Mouse (Mus musculus): ENCODE data around the gene Pgap2.

The Pgap2 gene

GRCm38 (mm10) chr7:102266021-102266400 is 56.0 kb downstream of the Pgap2 start:
- in situ Hi-C loops (cut with MboI, MseI): loop anchor here (5.0 kb wide), 1 partner anchor 61 kb away; no protein-coding TSS in a partner anchor

- in situ Hi-C loops (cut with MboI, MseI): loop anchor here (5.0 kb wide), 1 partner anchor 61 kb away; no protein-coding TSS in a partner anchor
These were observed 56.5 kb downstream of the Pgap2 start for GRCm38 (mm10) chr7:102266401-102267042.

- in situ Hi-C loops (cut with MboI, MseI): loop anchor here (5.0 kb wide), 1 partner anchor 60 kb away; no protein-coding TSS in a partner anchor
These were observed 57.1 kb downstream of the Pgap2 start for GRCm38 (mm10) chr7:102267113-102267579.

- in situ Hi-C loops (cut with MboI, MseI): loop anchor here (5.0 kb wide), 1 partner anchor 60 kb away; no protein-coding TSS in a partner anchor
These were observed 57.8 kb downstream of the Pgap2 start, which contains the start of gene Stim1 for GRCm38 (mm10) chr7:102267601-102268394. Stim1 (plus strand) TSS chr7:102267806.

GRCm38 (mm10) chr7:102268395-102268748 is 58.4 kb downstream of the Pgap2 start:
- in situ Hi-C loops (cut with MboI, MseI): loop anchor here (5.0 kb wide), 1 partner anchor 59 kb away; no protein-coding TSS in a partner anchor

GRCm38 (mm10) chr7:102272422-102272948 is 62.5 kb downstream of the Pgap2 start:
- in situ Hi-C loops (cut with MboI, MseI): no loop called here

GRCm38 (mm10) chr7:102281403-102281802 is 71.4 kb downstream of the Pgap2 start:
- in situ Hi-C loops (cut with MboI, MseI): no loop called here

- in situ Hi-C loops (cut with MboI, MseI): no loop called here
These were observed 72.3 kb downstream of the Pgap2 start for GRCm38 (mm10) chr7:102282261-102282660.

Measured in regulatory T cell (primary cell).